Mouse (Mus musculus) heart, postnatal 0 days (tissue): ENCODE data around the gene Mymx. TPM values are rescaled to one million over a fixed set of nuclear protein-coding genes. Genes with fewer than 3 reads are reported as not detected.

Experiments
- ATAC-seq: fragments of 200-750 bp; cut with Nextera tagmentation; 2 replicates; pipeline ENCODE4 v1.8.0; 2017; ENCODE audit warnings: low read depth, moderate number of reproducible peaks, moderate library complexity; ENCODE audit not compliant: insufficient read depth
- DNase-seq: peaks from one replicate; pipeline ENCODE4 v3.0.0-alpha.2; 2016; ENCODE audit warnings: low spot score
- H3K27ac ChIP-seq: fragments of 300-500 bp; sonication (generic); 2 replicates; pipeline ENCODE4 v1.5.1; 2014; ENCODE audit warnings: low read depth, mild to moderate bottlenecking
- H3K27me3 ChIP-seq: fragments of 300-500 bp; sonication (generic); 2 replicates; pipeline ENCODE4 v1.6.1; 2014; ENCODE audit warnings: low read length, mixed read lengths; ENCODE audit not compliant: control insufficient read depth, insufficient read depth
- H3K36me3 ChIP-seq: fragments of 300-500 bp; sonication (generic); replicated peaks from 2 replicates; pipeline ENCODE4 v1.6.1; 2014; ENCODE audit warnings: low read length, mixed read lengths; ENCODE audit not compliant: control insufficient read depth, insufficient read depth
- H3K4me1 ChIP-seq: fragments of 300-500 bp; sonication (generic); 2 replicates; pipeline ENCODE4 v1.6.1; 2014; ENCODE audit warnings: antibody characterized with exemption; ENCODE audit not compliant: control insufficient read depth, insufficient read depth
- H3K4me2 ChIP-seq: fragments of 300-500 bp; sonication (generic); 2 replicates; pipeline ENCODE4 v1.6.1; 2014; ENCODE audit warnings: low read depth, mild to moderate bottlenecking, low read length, moderate library complexity
- H3K4me3 ChIP-seq: fragments of 300-500 bp; sonication (generic); 2 replicates; pipeline ENCODE4 v1.5.1; 2014; ENCODE audit warnings: low read depth, low read length
- H3K9ac ChIP-seq: fragments of 300-500 bp; sonication (generic); replicated peaks from 2 replicates; pipeline ENCODE4 v1.6.1; 2014; ENCODE audit warnings: low read depth, low read length, mixed read lengths
- H3K9me3 ChIP-seq: fragments of 300-500 bp; sonication (generic); replicated peaks from 2 replicates; pipeline ENCODE4 v1.6.1; 2016; ENCODE audit warnings: low read length; ENCODE audit not compliant: control insufficient read depth
- CTCF ChIP-seq: IDR thresholded peaks from 2 replicates; pipeline ENCODE4 v1.5.1; 2016; ENCODE audit warnings: antibody characterized with exemption, control low read depth, low read depth
- EP300 ChIP-seq: IDR thresholded peaks from 2 replicates; pipeline ENCODE4 v1.6.1; 2016; ENCODE audit warnings: antibody characterized with exemption, low read depth
- WGBS: fragments of 180-500 bp; shearing (Covaris S2); extraction: QIAGEN DNeasy Blood & Tissue Kit; methylation state at CpG from one replicate; pipeline ENCODE4 v1.1.7; 2014; 5-methylcytosine and 5-hydroxymethylcytosine counted together
- polyA plus RNA-seq: library from polyadenylated mRNA; unstranded; fragments of >200 nt; fragmentation: Nextera tagmentation; extraction: Ambion mirVana; gene quantifications from 2 replicates; pipeline ENCODE4 v1.2.1, GENCODE M21; 2015
- total RNA-seq: library from RNA; depleted of rRNA; stranded (reverse); fragments of >200 nt; gene quantifications from 2 replicates; pipeline ENCODE4 v1.2.3, GENCODE M21; 2014; ENCODE audit warnings: low replicate concordance

Gene Mymx
- total and polyA plus RNA-seq, 2 experiments from 2014 or later: not detected

- no peak for DNase-seq
- Histone ChIP-seq H3K4me1 (peaks cover 56% of the 10 kb centered on the region), H3K27ac (peak overlapping the region; percentile 85), H3K4me3 (peak overlapping the region; percentile 9), H3K36me3 (peaks cover 27% of the 10 kb centered on the region), H3K9me3 (no peaks in the 10 kb centered on the region), H3K9ac (peak overlapping the region; percentile 18), H3K4me2 (peak overlapping the region; percentile 96), H3K27me3 (no peaks in the 10 kb centered on the region)
- ATAC-seq: peak; percentile 25
- TF ChIP-seq EP300: no peak
- no peak for TF ChIP-seq CTCF
- WGBS: 30% methylated on average over 16 of the region's 16 CpGs
Observed at GRCm38 (mm10) chr17:45591701-45592605, 9.9 kb downstream of the Mymx start.

DNA sequence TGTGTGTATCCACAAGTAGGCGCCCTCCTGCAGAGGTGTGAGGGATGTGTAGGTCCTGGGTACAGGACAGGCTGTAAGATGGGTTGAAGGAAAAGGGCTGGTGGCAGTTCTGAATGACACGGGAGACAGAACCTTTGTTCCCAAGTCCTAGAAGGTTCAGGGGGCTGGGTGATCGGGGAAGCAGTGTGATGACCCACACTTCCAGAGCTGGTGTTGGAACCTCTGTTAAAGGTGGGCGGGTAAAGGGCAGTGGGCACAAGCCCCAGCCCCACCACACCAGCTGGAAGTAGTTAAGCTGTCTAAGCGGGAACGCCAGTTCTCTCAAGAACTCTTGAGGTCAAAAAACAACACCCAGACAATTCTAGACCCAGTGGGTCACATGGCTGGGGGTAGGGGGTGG is 11.5 kb downstream of the Mymx start:
- no peak overlapping the region for H3K4me3 ChIP-seq
- no peak for ATAC-seq
- H3K4me1 ChIP-seq: peaks cover 55% of the 10 kb centered on the region
- peaks cover 32% of the 10 kb centered on the region for H3K36me3 ChIP-seq
- H3K9ac ChIP-seq: no peak overlapping the region
- WGBS: 81% methylated on average over 6 of the region's 6 CpGs
- TF ChIP-seq EP300 (no peak), CTCF (no peak)
- DNase-seq: no peak
- no peaks in the 10 kb centered on the region for H3K27me3 ChIP-seq
- H3K9me3 ChIP-seq: no peaks in the 10 kb centered on the region
- no peak overlapping the region for H3K4me2 ChIP-seq
- no peak overlapping the region for H3K27ac ChIP-seq

DNA sequence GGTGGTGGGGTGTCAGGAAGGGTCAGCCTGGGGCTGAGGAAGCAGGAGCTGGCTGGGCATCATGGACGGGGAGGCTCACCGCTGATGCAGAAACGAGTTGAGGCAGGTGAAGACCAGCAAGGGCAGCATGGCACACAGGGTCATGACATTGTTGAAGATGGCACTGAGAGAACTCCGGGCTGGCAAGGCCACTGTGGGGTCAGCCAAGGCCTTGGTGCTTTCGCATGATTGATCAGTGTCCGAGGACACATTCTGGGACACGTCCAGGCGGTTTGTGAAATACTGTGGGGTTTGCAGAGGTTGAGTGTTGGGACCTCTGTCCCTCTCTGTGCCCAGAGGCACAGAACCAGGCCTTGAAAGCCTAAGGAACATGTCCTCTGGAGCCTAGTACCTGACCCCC is 12.1 kb downstream of the Mymx start:
- ATAC-seq: no peak
- H3K9me3 ChIP-seq: no peaks in the 10 kb centered on the region
- 88% methylated on average over 8 of the region's 8 CpGs for WGBS
- H3K36me3 ChIP-seq: peaks cover 32% of the 10 kb centered on the region
- no peak overlapping the region for H3K4me2 ChIP-seq
- H3K4me3 ChIP-seq: no peak overlapping the region
- H3K27ac ChIP-seq: no peak overlapping the region
- H3K4me1 ChIP-seq: peaks cover 53% of the 10 kb centered on the region
- no peaks in the 10 kb centered on the region for H3K27me3 ChIP-seq
- no peak overlapping the region for H3K9ac ChIP-seq
- no peak for DNase-seq
- TF ChIP-seq CTCF (no peak), EP300 (no peak)

GRCm38 (mm10) chr17:45589236-45589635 is 12.7 kb downstream of the Mymx start:
- Histone ChIP-seq H3K4me2 (no peak overlapping the region), H3K4me1 (peaks cover 53% of the 10 kb centered on the region), H3K27me3 (no peaks in the 10 kb centered on the region), H3K9me3 (no peaks in the 10 kb centered on the region), H3K27ac (no peak overlapping the region), H3K36me3 (peaks cover 32% of the 10 kb centered on the region), H3K4me3 (no peak overlapping the region), H3K9ac (no peak overlapping the region)
- WGBS: 93% methylated on average over 7 of the region's 7 CpGs
- TF ChIP-seq EP300 (no peak), CTCF (no peak)
- DNase-seq (no peak), ATAC-seq (no peak)

GRCm38 (mm10) chr17:45588370-45588769 is 13.5 kb downstream of the Mymx start:
- no peaks in the 10 kb centered on the region for H3K27me3 ChIP-seq
- no peak overlapping the region for H3K27ac ChIP-seq
- H3K9me3 ChIP-seq: no peaks in the 10 kb centered on the region
- DNase-seq: no peak
- H3K4me1 ChIP-seq: peaks cover 48% of the 10 kb centered on the region
- H3K4me3 ChIP-seq: no peak overlapping the region
- H3K36me3 ChIP-seq: peaks cover 32% of the 10 kb centered on the region
- WGBS: 92% methylated on average over 7 of the region's 7 CpGs
- TF ChIP-seq CTCF: no peak
- TF ChIP-seq EP300: no peak
- H3K4me2 ChIP-seq: no peak overlapping the region
- ATAC-seq: no peak
- no peak overlapping the region for H3K9ac ChIP-seq
